Mouse (Mus musculus) intestine, embryonic 15.5 days (tissue): ENCODE measurements at regions not wholly inside any gene's neighbourhood (a gene's known extent, or its start where the extent isn't known, plus 50 kb on each side); places are given as distances from the start of the nearest gene placed in this dataset.
"Not testable (repeated sequence)": the region's sequence is repeated elsewhere in the genome, so short reads cannot be mapped to it uniquely, and the experiment has no call there.

Experiments used
- ATAC-seq: fragments of 200-750 bp; cut with Nextera tagmentation; 2 replicates; pipeline ENCODE4 v1.8.0; 2017; ENCODE audit warnings: moderate TSS enrichment, moderate library complexity
- H3K27ac ChIP-seq: fragments of 300-500 bp; sonication (generic); 2 replicates; pipeline ENCODE4 v1.5.1; 2015; ENCODE audit warnings: mild to moderate bottlenecking, inconsistent platforms
- H3K27me3 ChIP-seq: fragments of 300-500 bp; sonication (generic); replicated peaks from 2 replicates; pipeline ENCODE4 v1.6.1; 2015; ENCODE audit warnings: inconsistent platforms
- H3K36me3 ChIP-seq: fragments of 300-500 bp; sonication (generic); 2 replicates; pipeline ENCODE4 v1.6.1; 2015; ENCODE audit warnings: inconsistent platforms
- H3K4me1 ChIP-seq: fragments of 300-500 bp; sonication (generic); replicated peaks from 2 replicates; pipeline ENCODE4 v1.6.1; 2015; ENCODE audit warnings: inconsistent platforms
- H3K4me2 ChIP-seq: fragments of 300-500 bp; sonication (generic); replicated peaks from 2 replicates; pipeline ENCODE4 v1.6.1; 2015; ENCODE audit warnings: mild to moderate bottlenecking, inconsistent platforms
- H3K4me3 ChIP-seq: fragments of 300-500 bp; sonication (generic); replicated peaks from 2 replicates; pipeline ENCODE4 v1.5.1; 2015; ENCODE audit warnings: inconsistent platforms
- H3K9ac ChIP-seq: fragments of 300-500 bp; sonication (generic); 2 replicates; pipeline ENCODE4 v1.6.1; 2015; ENCODE audit warnings: inconsistent platforms
- H3K9me3 ChIP-seq: fragments of 300-500 bp; sonication (generic); 2 replicates; pipeline ENCODE4 v1.6.1; 2016; ENCODE audit warnings: inconsistent platforms
- WGBS: fragments of 180-500 bp; shearing (Covaris S2); methylation state at CpG from one replicate; pipeline ENCODE4 v1.1.7; 2015; 5-methylcytosine and 5-hydroxymethylcytosine counted together

DNA sequence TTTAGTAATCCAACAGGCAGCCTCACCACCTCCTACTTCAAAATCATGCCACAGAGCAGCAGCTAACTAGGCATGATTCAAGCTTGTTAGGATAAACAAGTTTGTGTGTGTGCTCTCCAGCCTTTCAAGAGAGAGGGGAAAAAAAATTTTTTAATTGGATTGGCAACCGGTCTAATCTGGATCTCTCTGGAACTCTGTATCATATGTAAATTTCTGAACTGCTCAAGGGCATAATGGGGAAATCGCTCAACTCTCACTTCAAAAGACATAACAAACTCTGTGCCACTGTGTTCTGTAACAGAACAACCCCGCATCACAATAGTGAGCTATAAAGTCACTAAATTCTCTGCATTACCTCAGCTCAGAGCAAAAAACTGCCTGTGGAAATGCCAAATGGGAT is 147.9 kb upstream of the Krtap11-1 start:
- H3K4me3 ChIP-seq: no peak overlapping the region
- no peaks in the 10 kb centered on the region for H3K9me3 ChIP-seq
- H3K27me3 ChIP-seq: no peaks in the 10 kb centered on the region
- H3K27ac ChIP-seq: no peak overlapping the region
- H3K9ac ChIP-seq: no peak overlapping the region
- no peaks in the 10 kb centered on the region for H3K4me1 ChIP-seq
- no peak for ATAC-seq
- H3K36me3 ChIP-seq: no peaks in the 10 kb centered on the region
- H3K4me2 ChIP-seq: no peak overlapping the region
- 74% methylated on average over 3 of the region's 3 CpGs for WGBS

- not testable (repeated sequence) for H3K4me2 ChIP-seq, ATAC-seq, H3K9me3 ChIP-seq, H3K36me3 ChIP-seq, H3K27ac ChIP-seq, H3K4me1 ChIP-seq, H3K4me3 ChIP-seq, H3K9ac ChIP-seq, H3K27me3 ChIP-seq
- 89% methylated on average over 8 of the region's 8 CpGs for WGBS
Observed at GRCm38 (mm10) chr16:89715716-89716115, 144.7 kb upstream of the Krtap11-1 start.

GRCm38 (mm10) chr16:89704316-89704715 is 133.3 kb upstream of the Krtap11-1 start:
- WGBS: 72% methylated on average over 6 of the region's 6 CpGs
- Histone ChIP-seq H3K9ac (no peak overlapping the region), H3K4me3 (no peak overlapping the region), H3K4me2 (no peak overlapping the region), H3K36me3 (no peaks in the 10 kb centered on the region), H3K9me3 (no peaks in the 10 kb centered on the region), H3K27ac (no peak overlapping the region), H3K4me1 (no peaks in the 10 kb centered on the region), H3K27me3 (no peaks in the 10 kb centered on the region)
- no peak for ATAC-seq

DNA sequence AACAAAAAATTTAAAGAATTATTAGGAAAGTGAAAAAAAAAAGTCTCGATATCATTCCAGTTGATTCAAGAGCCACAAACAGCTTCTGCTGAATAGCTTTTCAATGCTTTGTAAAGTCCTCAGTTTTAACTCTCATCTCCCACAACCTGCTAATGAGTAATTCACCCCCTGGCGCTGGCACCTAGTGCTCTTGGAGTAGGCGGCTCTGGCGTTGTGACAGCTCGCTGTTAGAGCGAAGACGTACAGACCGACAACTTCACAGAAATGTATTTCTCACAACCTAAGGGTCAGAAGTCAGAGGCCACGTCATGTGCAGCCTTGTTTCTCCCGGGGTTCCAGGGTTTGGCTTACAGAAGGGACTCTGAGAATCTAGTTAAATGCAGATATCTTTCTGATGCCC is 132.2 kb upstream of the Krtap11-1 start:
- H3K9ac ChIP-seq: no peak overlapping the region
- H3K27me3 ChIP-seq: no peaks in the 10 kb centered on the region
- H3K27ac ChIP-seq: no peak overlapping the region
- WGBS: 69% methylated on average over 10 of the region's 10 CpGs
- H3K4me2 ChIP-seq: no peak overlapping the region
- H3K9me3 ChIP-seq: no peaks in the 10 kb centered on the region
- H3K4me1 ChIP-seq: no peaks in the 10 kb centered on the region
- H3K4me3 ChIP-seq: no peak overlapping the region
- ATAC-seq: no peak
- H3K36me3 ChIP-seq: no peaks in the 10 kb centered on the region

GRCm38 (mm10) chr16:89702406-89702805 is 131.4 kb upstream of the Krtap11-1 start:
- H3K9ac ChIP-seq: no peak overlapping the region
- no peak for ATAC-seq
- H3K27ac ChIP-seq: no peak overlapping the region
- H3K4me3 ChIP-seq: no peak overlapping the region
- no peaks in the 10 kb centered on the region for H3K4me1 ChIP-seq
- H3K27me3 ChIP-seq: no peaks in the 10 kb centered on the region
- H3K36me3 ChIP-seq: no peaks in the 10 kb centered on the region
- no peaks in the 10 kb centered on the region for H3K9me3 ChIP-seq
- no peak overlapping the region for H3K4me2 ChIP-seq
- WGBS: 94% methylated on average over 2 of the region's 2 CpGs

DNA sequence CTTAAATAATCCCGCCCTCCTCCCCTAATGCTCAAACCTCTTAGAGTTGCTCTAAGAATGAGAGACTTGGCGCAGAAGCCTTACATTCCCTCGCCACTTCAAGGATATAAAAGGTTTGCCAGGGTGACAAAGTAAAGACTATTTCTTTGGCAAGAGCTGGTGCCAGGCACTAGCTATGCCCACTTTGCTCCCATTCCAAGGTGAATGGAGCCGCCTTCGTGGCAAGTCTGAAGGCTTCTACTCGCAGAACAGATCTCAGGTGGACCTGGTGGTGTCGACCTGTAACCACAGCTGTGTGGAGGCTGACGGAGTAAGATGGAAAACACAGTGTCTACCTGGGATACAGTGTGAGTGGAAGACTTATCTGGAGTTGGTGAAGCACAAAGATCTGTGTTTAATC is 130.8 kb upstream of the Krtap11-1 start:
- Histone ChIP-seq H3K4me1 (no peaks in the 10 kb centered on the region), H3K9ac (no peak overlapping the region), H3K27me3 (no peaks in the 10 kb centered on the region), H3K9me3 (no peaks in the 10 kb centered on the region), H3K4me3 (no peak overlapping the region), H3K36me3 (no peaks in the 10 kb centered on the region), H3K4me2 (no peak overlapping the region), H3K27ac (no peak overlapping the region)
- 89% methylated on average over 8 of the region's 8 CpGs for WGBS
- ATAC-seq: no peak

DNA sequence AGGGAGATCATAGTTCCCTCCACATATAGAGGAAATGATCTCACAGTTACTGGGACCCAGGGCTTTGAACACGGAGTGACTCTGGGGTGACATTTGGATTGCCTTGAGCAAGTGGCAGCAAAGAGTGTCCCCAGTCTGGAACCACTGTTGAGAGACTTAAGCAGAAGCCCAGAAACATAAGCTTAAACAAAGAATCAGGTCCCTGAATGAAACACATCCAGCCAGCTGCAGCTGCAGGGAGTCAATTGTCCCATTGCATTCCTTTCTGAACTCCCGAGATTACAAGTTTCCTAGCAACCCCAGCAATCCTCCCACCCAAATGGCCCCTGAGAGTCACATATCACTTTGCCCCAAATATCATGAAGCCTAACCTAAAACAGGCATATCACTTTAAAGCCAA is 128.7 kb upstream of the Krtap11-1 start:
- 10% methylated on average over 2 of the region's 2 CpGs for WGBS
- Histone ChIP-seq H3K4me1 (peaks cover 6% of the 10 kb centered on the region; the same call in 1 of the 2 replicates), H3K27me3 (no peaks in the 10 kb centered on the region), H3K36me3 (no peaks in the 10 kb centered on the region), H3K9ac (no peak overlapping the region), H3K27ac (no peak overlapping the region), H3K9me3 (no peaks in the 10 kb centered on the region), H3K4me2 (no peak overlapping the region), H3K4me3 (no peak overlapping the region)
- ATAC-seq: no peak

- 32% methylated on average over 4 of the region's 4 CpGs for WGBS
- H3K9me3 ChIP-seq: no peaks in the 10 kb centered on the region
- ATAC-seq: peak; percentile 56; the same call in 1 of the 2 replicates
Observed at GRCm38 (mm10) chr16:89695833-89696232, 124.8 kb upstream of the Krtap11-1 start.

GRCm38 (mm10) chr16:89695406-89695805 is 124.4 kb upstream of the Krtap11-1 start:
- H3K9me3 ChIP-seq: no peaks in the 10 kb centered on the region
- 47% methylated on average over 7 of the region's 7 CpGs for WGBS
- no peaks in the 10 kb centered on the region for H3K36me3 ChIP-seq
- no peak overlapping the region for H3K27ac ChIP-seq
- no peak overlapping the region for H3K4me3 ChIP-seq
- no peak for ATAC-seq
- peaks cover 6% of the 10 kb centered on the region; the same call in 1 of the 2 replicates for H3K4me1 ChIP-seq
- no peak overlapping the region for H3K9ac ChIP-seq
- H3K4me2 ChIP-seq: no peak overlapping the region
- H3K27me3 ChIP-seq: no peaks in the 10 kb centered on the region

More at GRCm38 (mm10) chr16:89695833-89696232, 124.8 kb upstream of the Krtap11-1 start:
- Histone ChIP-seq H3K4me2 (no peak overlapping the region), H3K4me3 (no peak overlapping the region), H3K27me3 (no peaks in the 10 kb centered on the region), H3K4me1 (peaks cover 6% of the 10 kb centered on the region; the same call in 1 of the 2 replicates), H3K9ac (no peak overlapping the region), H3K27ac (no peak overlapping the region), H3K36me3 (no peaks in the 10 kb centered on the region)

GRCm38 (mm10) chr16:89693321-89693720 is 122.3 kb upstream of the Krtap11-1 start:
- Histone ChIP-seq H3K27ac (no peak overlapping the region), H3K9me3 (no peaks in the 10 kb centered on the region), H3K36me3 (no peaks in the 10 kb centered on the region), H3K4me2 (no peak overlapping the region), H3K4me3 (no peak overlapping the region), H3K4me1 (peaks cover 6% of the 10 kb centered on the region; the same call in 1 of the 2 replicates), H3K9ac (no peak overlapping the region), H3K27me3 (no peaks in the 10 kb centered on the region)
- no peak for ATAC-seq
- WGBS: 91% methylated on average over 10 of the region's 10 CpGs

DNA sequence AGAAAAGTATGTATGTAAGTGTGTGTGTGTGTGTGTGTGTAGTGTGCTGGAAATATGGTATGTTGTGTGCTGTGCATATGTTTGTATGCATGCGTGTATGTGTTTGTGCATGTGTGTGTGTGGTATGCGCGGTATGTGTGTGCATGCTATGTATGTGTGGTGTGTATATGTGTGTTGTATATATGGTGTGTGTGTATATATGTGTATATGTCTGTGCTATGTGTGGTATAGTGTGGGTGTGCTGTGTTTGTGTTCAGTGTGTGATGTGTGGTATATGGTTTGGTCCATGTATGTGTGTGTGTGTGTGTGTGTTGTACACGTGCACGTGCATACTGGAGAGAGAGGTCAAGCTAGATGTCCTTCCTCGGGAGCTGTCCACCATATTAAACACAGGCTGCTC is 108.5 kb upstream of the Krtap11-1 start:
- WGBS: 90% methylated on average over 6 of the region's 6 CpGs
- no peaks in the 10 kb centered on the region for H3K27me3 ChIP-seq
- H3K4me1 ChIP-seq: no peaks in the 10 kb centered on the region
- H3K9ac ChIP-seq: no peak overlapping the region
- ATAC-seq: no peak
- no peak overlapping the region for H3K4me3 ChIP-seq
- no peaks in the 10 kb centered on the region for H3K9me3 ChIP-seq
- no peak overlapping the region for H3K27ac ChIP-seq
- H3K4me2 ChIP-seq: no peak overlapping the region
- H3K36me3 ChIP-seq: no peaks in the 10 kb centered on the region

- Histone ChIP-seq H3K27me3 (no peaks in the 10 kb centered on the region), H3K27ac (no peak overlapping the region), H3K4me1 (no peaks in the 10 kb centered on the region), H3K9ac (no peak overlapping the region), H3K4me3 (no peak overlapping the region), H3K4me2 (no peak overlapping the region), H3K36me3 (no peaks in the 10 kb centered on the region), H3K9me3 (no peaks in the 10 kb centered on the region)
- 71% methylated on average over 6 of the region's 6 CpGs for WGBS
- ATAC-seq: no peak
Observed at GRCm38 (mm10) chr16:89678446-89679015, 107.5 kb upstream of the Krtap11-1 start.

- WGBS: 69% methylated on average over 13 of the region's 13 CpGs
- Histone ChIP-seq H3K9ac (no peak overlapping the region), H3K36me3 (no peaks in the 10 kb centered on the region), H3K4me1 (no peaks in the 10 kb centered on the region), H3K4me2 (no peak overlapping the region), H3K9me3 (no peaks in the 10 kb centered on the region), H3K27me3 (no peaks in the 10 kb centered on the region), H3K27ac (no peak overlapping the region), H3K4me3 (no peak overlapping the region)
- ATAC-seq: no peak
Observed at GRCm38 (mm10) chr16:89675009-89675785, 104.2 kb upstream of the Krtap11-1 start.
